Mouse (Mus musculus): ENCODE measurements around the gene Sdcbp2.

- no peak for TF ChIP-seq CTCF (conservative IDR thresholded peaks at IDR 0.05; ENCODE audit: insufficient read depth, insufficient read length, low read depth, low read length)
- no peak for TF ChIP-seq POLR2A (IDR thresholded peaks at IDR 0.05; ENCODE audit: low read depth, low read length)
Observed at GRCm38 (mm10) chr2:151571873-151572700, at the start of gene Sdcbp2.
